Mouse (Mus musculus) brain, embryonic 14.5 days (tissue): ENCODE measurements around the gene Capn8. TPM values are rescaled to one million over a fixed set of nuclear protein-coding genes. Genes with fewer than 3 reads are reported as not detected.

ENCODE experiments used
- DNase-seq: peaks from one replicate; pipeline ENCODE4 v3.0.0-alpha.2; 2011; ENCODE audit warnings: low read depth
- CTCF ChIP-seq: fragments of 200-500 bp; IDR thresholded peaks from 2 replicates; pipeline ENCODE4 v1.5.1; 2012; ENCODE audit warnings: inconsistent platforms, mild to moderate bottlenecking, moderate library complexity, borderline replicate concordance; ENCODE audit not compliant: insufficient read depth, insufficient read length; ENCODE audit errors: extremely low read depth
- POLR2A ChIP-seq: fragments of 200-500 bp; IDR thresholded peaks from 2 replicates; pipeline ENCODE4 v1.6.1; 2012; ENCODE audit warnings: mild to moderate bottlenecking, inconsistent platforms, borderline replicate concordance; ENCODE audit not compliant: poor library complexity, insufficient read depth, insufficient read length, severe bottlenecking; ENCODE audit errors: extremely low read depth
- polyA plus RNA-seq: library from polyadenylated mRNA; depleted of rRNA; stranded (reverse); fragments of >200 nt; gene quantifications from 2 replicates; pipeline ENCODE4 v1.2.3, GENCODE M21; 2012

Capn8 gene
- polyA plus RNA-seq, 1 experiment: 0.11 TPM

GRCm38 (mm10) chr1:182525601-182526000 lies 39.2 kb upstream of the Capn8 start:
- DNase-seq: no peak
- TF ChIP-seq CTCF (no peak), POLR2A (no peak)

GRCm38 (mm10) chr1:182527261-182527766 lies 37.5 kb upstream of the Capn8 start:
- TF ChIP-seq POLR2A (no peak), CTCF (no peak)
- DNase-seq: no peak

- TF ChIP-seq POLR2A: no peak
- no peak for TF ChIP-seq CTCF
- no peak for DNase-seq
Observed at GRCm38 (mm10) chr1:182527921-182528858, 36.6 kb upstream of the Capn8 start.

GRCm38 (mm10) chr1:182533583-182533982 lies 31.2 kb upstream of the Capn8 start:
- DNase-seq: no peak
- TF ChIP-seq CTCF: no peak
- TF ChIP-seq POLR2A: no peak

GRCm38 (mm10) chr1:182535080-182535481 lies 29.7 kb upstream of the Capn8 start:
- DNase-seq: no peak
- TF ChIP-seq POLR2A: no peak
- no peak for TF ChIP-seq CTCF

- no peak for TF ChIP-seq POLR2A
- peak; percentile 69; the same call in 1 of the 2 replicates for TF ChIP-seq CTCF
- peak; percentile 95 for DNase-seq
Observed at GRCm38 (mm10) chr1:182539023-182539940, 25.5 kb upstream of the Capn8 start.

- no peak for TF ChIP-seq POLR2A
- TF ChIP-seq CTCF: no peak
- no peak for DNase-seq
Observed at GRCm38 (mm10) chr1:182542110-182542509, 22.7 kb upstream of the Capn8 start.

GRCm38 (mm10) chr1:182543136-182543535 lies 21.7 kb upstream of the Capn8 start:
- TF ChIP-seq CTCF (no peak), POLR2A (no peak)
- no peak for DNase-seq

- TF ChIP-seq POLR2A: no peak
- TF ChIP-seq CTCF: no peak
- DNase-seq: no peak
Observed at GRCm38 (mm10) chr1:182543906-182544305, 20.9 kb upstream of the Capn8 start.

- DNase-seq: no peak
Observed at GRCm38 (mm10) chr1:182550761-182551160, 14.0 kb upstream of the Capn8 start.

GRCm38 (mm10) chr1:182553649-182554375 lies 11.0 kb upstream of the Capn8 start:
- DNase-seq: peak; percentile 74
- TF ChIP-seq CTCF: peak; percentile 76
- TF ChIP-seq POLR2A: no peak

More at GRCm38 (mm10) chr1:182550761-182551160, 14.0 kb upstream of the Capn8 start:
- TF ChIP-seq CTCF (no peak), POLR2A (no peak)
